17 mouse cellular contexts compared by ENCODE assay signal in genomic region chr12:54364381-54365095, GRCm38 (mm10).
A peak's percentile ranks its signal among the peaks of the same experiment; 100 is the strongest.
DNase-seq lines count a peak whose midpoint lies in the region; ATAC-seq and TF ChIP-seq lines count a peak whose summit lies in the region.
"Had no signal": no experiment of that assay in that cellular context is flagged by ENCODE, and none has a peak within 500 bp of the region (broad histone marks: within the 10 kb centered on the region; RNA-seq: fewer than 3 reads in every experiment).

No protein-coding gene starts in this region.

- no peak for TF ChIP-seq EP300 in heart, postnatal 0 days (IDR thresholded peaks at IDR 0.05; ENCODE audit: low read depth)

- H3K36me3 ChIP-seq in heart, postnatal 0 days (replicated peaks; ENCODE audit: control insufficient read depth, insufficient read depth, low read length), result no peaks in the 10 kb centered on the region
- no peaks in the 10 kb centered on the region for H3K36me3 ChIP-seq in hindbrain, embryonic 11.5 days (ENCODE audit: control insufficient read depth, insufficient read depth, low read length)
- H3K36me3 ChIP-seq in midbrain, embryonic 14.5 days (ENCODE audit: control insufficient read depth, insufficient read depth, low read length), result no peaks in the 10 kb centered on the region
- no peaks in the 10 kb centered on the region for H3K36me3 ChIP-seq in embryonic facial prominence, embryonic 10.5 days (replicated peaks)
- no peaks in the 10 kb centered on the region for H3K36me3 ChIP-seq in intestine, embryonic 15.5 days
- H3K36me3 ChIP-seq: embryonic facial prominence, embryonic 12.5 days; G1E; liver, embryonic 15.5 days had no signal

- H3K4me2 ChIP-seq in heart, postnatal 0 days (ENCODE audit: low read depth, low read length), result no peak overlapping the region
- H3K4me2 ChIP-seq in hindbrain, embryonic 11.5 days (replicated peaks; ENCODE audit: low read depth, low read length), result no peak overlapping the region
- H3K4me2 ChIP-seq in midbrain, embryonic 14.5 days (ENCODE audit: low read length), result no peak overlapping the region
- no peak overlapping the region for H3K4me2 ChIP-seq in intestine, embryonic 15.5 days (replicated peaks)
- H3K4me2 ChIP-seq: embryonic facial prominence, embryonic 12.5 days; liver, embryonic 15.5 days had no signal

- peak; percentile 51; the same call in 1 of the 2 replicates for ATAC-seq in heart, postnatal 0 days (ENCODE audit: insufficient read depth, low read depth)
- ATAC-seq in hindbrain, embryonic 11.5 days (ENCODE audit: low FRiP score), result peak; percentile 47; the same call in 1 of the 2 replicates
- no peak for ATAC-seq in midbrain, embryonic 14.5 days (ENCODE audit: low FRiP score, low TSS enrichment)
- ATAC-seq in intestine, embryonic 15.5 days, result no peak

- no peaks in the 10 kb centered on the region for H3K4me1 ChIP-seq in heart, postnatal 0 days (ENCODE audit: control insufficient read depth, insufficient read depth)
- peaks cover 3% of the 10 kb centered on the region; the same call in 1 of the 2 replicates for H3K4me1 ChIP-seq in hindbrain, embryonic 11.5 days (replicated peaks; ENCODE audit: control insufficient read depth, insufficient read depth, low read length)
- no peaks in the 10 kb centered on the region for H3K4me1 ChIP-seq in midbrain, embryonic 14.5 days (ENCODE audit: control insufficient read depth, insufficient read depth, low read length)
- H3K4me1 ChIP-seq in embryonic facial prominence, embryonic 10.5 days, result 0 out of 2 replicates have a peak, but pooled peaks cover 3% of the 10 kb centered on the region
- no peaks in the 10 kb centered on the region for H3K4me1 ChIP-seq in intestine, embryonic 15.5 days (replicated peaks)
- H3K4me1 ChIP-seq: embryonic facial prominence, embryonic 12.5 days; liver, embryonic 15.5 days had no signal

- WGBS in heart, postnatal 0 days, result 76% methylated on average over 11 of the region's 11 CpGs
- 46% methylated on average over 11 of the region's 11 CpGs for WGBS in hindbrain, embryonic 11.5 days
- WGBS in midbrain, embryonic 14.5 days, result 10% methylated on average over 11 of the region's 11 CpGs
- 70% methylated on average over 11 of the region's 11 CpGs for WGBS in embryonic facial prominence, embryonic 10.5 days
- WGBS in intestine, embryonic 15.5 days, result 80% methylated on average over 11 of the region's 11 CpGs

- no peak overlapping the region for H3K4me3 ChIP-seq in heart, postnatal 0 days (ENCODE audit: low read depth, low read length)
- no peak overlapping the region for H3K4me3 ChIP-seq in hindbrain, embryonic 11.5 days (ENCODE audit: low read depth, low read length)
- no peak overlapping the region for H3K4me3 ChIP-seq in midbrain, embryonic 14.5 days (replicated peaks; ENCODE audit: low read depth, low read length)
- no peak overlapping the region for H3K4me3 ChIP-seq in embryonic facial prominence, embryonic 10.5 days
- H3K4me3 ChIP-seq in intestine, embryonic 15.5 days (replicated peaks), result no peak overlapping the region
- H3K4me3 ChIP-seq: embryonic facial prominence, embryonic 12.5 days; liver, embryonic 15.5 days; myocyte had no signal

- no peak for DNase-seq in heart, postnatal 0 days (ENCODE audit: low spot score)
- no peak for DNase-seq in heart, adult 8-10 months (ENCODE audit: low spot score)
- DNase-seq in embryo, embryonic 10.5 days (ENCODE audit: low spot score), result peak; percentile 36
- peak; percentile 16 for DNase-seq in hindbrain, embryonic 11.5 days (ENCODE audit: low spot score)
- DNase-seq in midbrain, embryonic 14.5 days, result peak; percentile 57
- DNase-seq in cerebellum, adult 11 months, result no peak
- DNase-seq in embryonic facial prominence, embryonic 10.5 days (ENCODE audit: low spot score), result no peak
- DNase-seq: B cell, adult 2 months; cerebellum, adult 9-10 months; kidney, postnatal 14 days; layer of hippocampus, postnatal 36 days; lung, postnatal 4 days had no signal

- no peaks in the 10 kb centered on the region for H3K27me3 ChIP-seq in heart, postnatal 0 days (ENCODE audit: control insufficient read depth, insufficient read depth, low read length)
- H3K27me3 ChIP-seq in hindbrain, embryonic 11.5 days (ENCODE audit: control insufficient read depth, insufficient read depth, low read length), result no peaks in the 10 kb centered on the region
- no peaks in the 10 kb centered on the region for H3K27me3 ChIP-seq in midbrain, embryonic 14.5 days (ENCODE audit: control insufficient read depth, insufficient read depth, low read length)
- no peaks in the 10 kb centered on the region for H3K27me3 ChIP-seq in embryonic facial prominence, embryonic 10.5 days (replicated peaks; ENCODE audit: low read depth, poor library complexity, severe bottlenecking)
- H3K27me3 ChIP-seq in intestine, embryonic 15.5 days (replicated peaks), result no peaks in the 10 kb centered on the region
- H3K27me3 ChIP-seq: embryonic facial prominence, embryonic 12.5 days; liver, embryonic 15.5 days had no signal

- no peak overlapping the region for H3K27ac ChIP-seq in heart, postnatal 0 days (ENCODE audit: low read depth)
- H3K27ac ChIP-seq in hindbrain, embryonic 11.5 days (ENCODE audit: low read depth, low read length), result 0 out of 2 replicates have a peak overlapping the region, but pooled peaks have one; percentile 20
- no peak overlapping the region; the same call in 1 of the 2 replicates for H3K27ac ChIP-seq in midbrain, embryonic 14.5 days (replicated peaks; ENCODE audit: low read depth, low read length)
- H3K27ac ChIP-seq in embryonic facial prominence, embryonic 10.5 days (replicated peaks), result no peak overlapping the region; the same call in 1 of the 2 replicates
- no peak overlapping the region for H3K27ac ChIP-seq in intestine, embryonic 15.5 days
- H3K27ac ChIP-seq: embryonic facial prominence, embryonic 12.5 days; liver, embryonic 15.5 days had no signal

- no peak overlapping the region for H3K9ac ChIP-seq in heart, postnatal 0 days (replicated peaks; ENCODE audit: low read depth, low read length)
- H3K9ac ChIP-seq in hindbrain, embryonic 11.5 days (ENCODE audit: low read depth, low read length), result no peak overlapping the region
- H3K9ac ChIP-seq in midbrain, embryonic 14.5 days (replicated peaks; ENCODE audit: low read length), result no peak overlapping the region
- H3K9ac ChIP-seq in intestine, embryonic 15.5 days, result no peak overlapping the region
- H3K9ac ChIP-seq: embryonic facial prominence, embryonic 12.5 days; liver, embryonic 15.5 days had no signal

- no peaks in the 10 kb centered on the region for H3K9me3 ChIP-seq in heart, postnatal 0 days (replicated peaks; ENCODE audit: control insufficient read depth, low read length)
- no peaks in the 10 kb centered on the region for H3K9me3 ChIP-seq in hindbrain, embryonic 11.5 days (ENCODE audit: control insufficient read depth, low read length)
- no peaks in the 10 kb centered on the region for H3K9me3 ChIP-seq in midbrain, embryonic 14.5 days (ENCODE audit: control insufficient read depth, low read length)
- H3K9me3 ChIP-seq in embryonic facial prominence, embryonic 10.5 days, result no peaks in the 10 kb centered on the region
- H3K9me3 ChIP-seq in intestine, embryonic 15.5 days, result no peaks in the 10 kb centered on the region
- H3K9me3 ChIP-seq: embryonic facial prominence, embryonic 12.5 days; liver, embryonic 15.5 days had no signal

- TF ChIP-seq CTCF in heart, postnatal 0 days (IDR thresholded peaks at IDR 0.05; ENCODE audit: low read depth), result no peak

Comparison
In these comparisons a context has a peak if more than half of its experiments do, and no peak if none do; other contexts are left out.
1. ATAC-seq: peak in heart, postnatal 0 days (single experiment) and hindbrain, embryonic 11.5 days (single experiment); none in midbrain, embryonic 14.5 days (single experiment) and intestine, embryonic 15.5 days (single experiment).
2. DNase-seq: peak in embryo, embryonic 10.5 days (single experiment), hindbrain, embryonic 11.5 days (single experiment) and midbrain, embryonic 14.5 days (single experiment); none in heart, postnatal 0 days (single experiment), heart, adult 8-10 months (single experiment), cerebellum, adult 11 months (single experiment) and embryonic facial prominence, embryonic 10.5 days (single experiment).